Mouse (Mus musculus) hematopoietic stem cell, adult 5-6 weeks (primary cell): ENCODE data around the gene Nr3c2. TPM values are rescaled to one million over a fixed set of nuclear protein-coding genes. Genes with fewer than 3 reads are reported as not detected.
A peak's percentile ranks its signal among the peaks of the same experiment; 100 is the strongest.

Source experiments
- ATAC-seq, 2 experiments: fragments of 125-278 bp in 1 of 2; replicated peaks in 1 of 2; 2 replicates each; pipeline ENCODE4 v1.8.0; 2016 to 2017; ENCODE audit warnings: inconsistent platforms in 2 of 2, mild to moderate bottlenecking in 2 of 2, moderate number of reproducible peaks in 2 of 2, low read depth in 1 of 2, moderate TSS enrichment in 1 of 2; ENCODE audit not compliant: low FRiP score in 2 of 2, poor library complexity in 2 of 2, severe bottlenecking in 2 of 2, insufficient read depth in 1 of 2, low TSS enrichment in 1 of 2
- total RNA-seq: library from RNA; stranded (forward); fragments of 172-1452, 232-1000 nt; gene quantifications from 2 replicates; pipeline ENCODE4 v1.2.3, GENCODE M21; 2017

Nr3c2 gene
- total RNA-seq, 1 experiment from 2014 or later: 2.5 TPM

DNA sequence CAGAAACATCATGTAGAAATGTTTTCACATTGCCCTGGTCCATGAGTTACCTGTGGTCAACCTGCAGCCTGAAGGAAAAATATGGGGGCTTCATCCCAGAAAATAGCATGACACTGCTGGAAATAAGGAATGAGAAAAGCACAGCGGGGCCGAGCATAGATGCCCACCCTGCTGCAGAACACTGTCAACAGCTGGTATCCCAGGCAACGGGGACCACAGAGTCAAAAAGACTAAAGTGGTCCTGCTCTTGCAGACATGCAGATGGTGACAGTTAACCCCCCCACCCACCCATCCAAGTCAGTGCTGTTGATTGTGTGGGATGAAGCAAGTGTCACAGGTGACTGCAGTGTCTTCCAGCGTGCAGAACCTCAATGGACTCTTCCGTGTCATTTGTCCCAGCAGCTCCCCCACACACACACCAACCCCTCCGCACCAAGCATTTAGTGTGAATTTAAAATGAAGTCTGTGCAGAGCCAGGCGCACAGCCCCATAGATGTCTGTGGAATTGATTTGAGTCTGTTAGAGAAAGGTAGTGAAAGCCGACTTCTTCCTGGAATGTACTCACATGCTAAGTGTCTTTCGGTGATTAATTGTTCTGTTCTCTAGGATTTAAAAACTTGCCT, 287.8 kb downstream of the Nr3c2 start:
- no peak for ATAC-seq

GRCm38 (mm10) chr8:77187748-77188147, 288.5 kb downstream of the Nr3c2 start:
- no peak for ATAC-seq

DNA sequence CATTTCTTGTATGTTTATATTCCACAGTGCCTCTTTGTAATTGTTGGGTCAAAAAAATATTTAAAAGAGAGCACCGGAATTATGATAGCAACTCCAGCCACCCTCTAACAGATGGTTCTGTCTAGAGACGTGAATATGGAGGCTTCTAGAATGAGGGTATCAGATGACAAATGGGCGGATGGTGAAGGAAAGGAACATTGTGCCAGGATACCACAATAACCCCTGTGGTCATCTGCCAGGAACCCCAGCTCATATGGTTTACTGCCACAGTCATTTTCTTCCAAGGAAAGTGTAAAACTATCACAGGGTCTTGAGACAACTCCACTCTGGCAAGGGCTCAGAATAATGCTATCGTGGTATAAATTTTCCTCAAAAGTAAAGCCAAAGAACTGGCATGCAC, 289.1 kb downstream of the Nr3c2 start:
- no peak for ATAC-seq

DNA sequence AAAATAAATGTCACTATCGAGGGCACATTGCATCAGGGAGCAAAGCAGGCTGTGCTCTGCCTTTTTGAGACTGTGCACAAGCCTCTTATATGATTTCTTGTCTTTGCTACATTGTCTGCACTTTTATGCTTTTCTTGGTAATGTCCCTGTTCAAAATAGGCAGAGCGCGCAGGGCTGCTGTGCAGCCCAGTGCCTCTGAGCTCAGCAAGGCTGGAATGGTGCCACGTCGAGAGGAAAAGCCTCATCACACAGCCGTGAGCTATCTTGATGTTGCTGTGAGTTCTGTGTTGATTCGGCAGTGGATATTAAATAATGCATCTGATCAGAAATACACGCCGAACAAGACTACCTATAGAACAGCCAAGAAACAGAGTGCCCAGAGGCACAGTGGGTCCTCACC, 290.1 kb downstream of the Nr3c2 start:
- ATAC-seq: no peak

DNA sequence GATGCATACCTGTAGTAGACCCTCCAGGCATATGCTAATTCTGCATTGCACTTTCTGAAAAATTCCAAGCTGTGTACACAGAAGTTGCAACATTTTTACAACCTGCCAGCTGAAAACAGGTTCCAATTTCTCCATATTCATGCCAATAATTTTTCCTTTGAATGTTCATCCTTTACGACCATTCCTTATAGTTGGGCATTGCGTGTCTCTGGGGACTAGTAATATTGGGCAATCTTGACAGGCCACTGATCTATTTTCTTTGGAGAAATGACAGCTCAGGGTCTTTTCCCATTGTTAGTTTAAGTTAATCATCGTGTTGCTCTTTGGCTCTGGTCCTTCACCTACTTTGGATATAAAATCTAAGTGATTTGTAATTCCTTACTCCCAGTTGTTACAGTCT, 291.2 kb downstream of the Nr3c2 start:
- ATAC-seq: no peak

DNA sequence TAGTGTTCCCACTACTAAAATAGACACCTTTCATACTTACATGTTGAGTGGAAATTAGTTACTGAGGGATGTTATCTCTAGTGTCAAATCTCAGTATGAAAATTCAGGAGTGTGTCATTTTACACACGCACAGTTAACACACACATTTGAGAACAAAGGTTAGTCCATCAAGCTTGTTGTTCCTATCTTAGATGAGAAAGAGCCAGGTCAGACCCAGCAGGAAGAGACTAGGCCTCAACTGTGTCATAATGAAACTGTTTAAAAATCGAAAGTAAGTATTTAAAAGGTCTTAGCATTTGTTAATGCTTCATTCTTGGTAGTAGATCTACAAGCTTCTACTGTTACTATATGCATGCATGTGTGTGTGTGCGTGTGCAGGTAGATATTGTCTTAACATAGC, 310.1 kb downstream of the Nr3c2 start:
- ATAC-seq: no peak

DNA sequence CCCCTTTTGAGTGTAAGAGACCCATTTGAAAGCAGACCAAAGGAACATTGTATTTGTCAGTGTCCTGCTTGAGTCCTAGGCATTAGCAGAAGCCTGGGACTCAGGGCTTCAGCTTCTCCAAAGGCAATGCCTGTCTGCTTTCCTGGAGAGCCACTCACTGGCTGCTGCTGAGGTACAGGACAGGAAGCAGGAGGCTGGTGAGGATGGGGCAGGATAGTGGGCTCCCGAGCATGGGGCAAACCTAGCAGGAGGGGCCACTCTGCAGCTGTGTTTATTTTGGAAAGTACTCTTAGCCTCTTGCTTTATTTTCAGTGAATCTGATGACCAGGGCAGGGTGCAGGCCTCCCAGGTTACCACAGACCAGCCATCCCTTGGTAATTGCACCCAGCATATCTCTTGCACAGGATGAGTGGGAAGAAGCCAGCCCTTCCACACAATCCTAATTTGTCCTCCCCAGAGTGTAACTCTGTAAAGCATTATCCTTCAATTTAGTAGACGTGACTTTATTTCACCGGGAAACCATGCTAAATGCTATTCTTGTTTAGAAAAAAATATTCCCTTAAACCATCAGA, 314.7 kb downstream of the Nr3c2 start:
- no peak for ATAC-seq

DNA sequence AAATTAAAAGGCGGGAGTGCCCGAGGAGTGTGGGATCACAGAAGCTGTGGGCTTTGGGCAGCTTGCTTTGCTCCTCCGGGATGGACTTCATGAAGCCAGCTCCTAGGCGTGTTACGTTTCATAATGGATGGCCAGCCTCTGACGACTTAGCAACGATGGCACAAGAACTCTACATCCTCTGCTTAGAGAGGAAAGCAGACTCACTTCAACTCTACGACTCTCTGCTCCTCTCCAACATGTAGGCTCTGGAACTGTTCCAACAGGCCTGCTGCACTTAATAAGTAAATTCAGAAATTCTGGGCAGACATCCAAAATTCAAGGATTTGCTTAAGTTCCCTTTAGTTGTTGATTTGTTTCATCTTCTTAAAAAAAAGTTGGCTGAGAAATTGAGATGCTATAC, 315.4 kb downstream of the Nr3c2 start:
- ATAC-seq: peak; percentile 46 to 50

GRCm38 (mm10) chr8:77215191-77215590, 315.9 kb downstream of the Nr3c2 start:
- no peak for ATAC-seq

GRCm38 (mm10) chr8:77223123-77223522, 323.9 kb downstream of the Nr3c2 start:
- ATAC-seq: no peak

- ATAC-seq: no peak
Measured at GRCm38 (mm10) chr8:77227742-77228141, 328.5 kb downstream of the Nr3c2 start.

- ATAC-seq: no peak
Measured at GRCm38 (mm10) chr8:77228688-77229087, 329.4 kb downstream of the Nr3c2 start.

DNA sequence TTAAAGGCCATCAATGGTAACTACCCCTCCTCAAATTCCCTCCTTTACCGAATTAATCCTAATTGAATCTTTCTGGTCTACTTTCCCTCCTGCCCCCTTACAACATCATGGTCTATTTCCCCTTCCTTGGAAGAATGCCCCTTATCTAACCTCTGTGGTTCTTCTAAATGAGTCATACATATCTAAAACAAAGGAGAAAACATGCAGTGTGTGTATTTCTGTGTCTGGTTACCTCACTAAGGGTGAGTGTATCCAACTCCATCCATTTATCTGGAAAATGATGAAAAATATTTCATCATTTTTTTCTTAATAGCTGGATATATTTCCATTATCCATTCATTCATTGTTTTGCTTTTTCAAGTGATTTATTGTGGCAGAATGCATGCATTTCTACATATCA, 332.0 kb downstream of the Nr3c2 start:
- ATAC-seq: no peak

GRCm38 (mm10) chr8:77231834-77232233, 332.6 kb downstream of the Nr3c2 start:
- no peak for ATAC-seq

GRCm38 (mm10) chr8:77232411-77232810, 333.2 kb downstream of the Nr3c2 start:
- ATAC-seq: no peak

DNA sequence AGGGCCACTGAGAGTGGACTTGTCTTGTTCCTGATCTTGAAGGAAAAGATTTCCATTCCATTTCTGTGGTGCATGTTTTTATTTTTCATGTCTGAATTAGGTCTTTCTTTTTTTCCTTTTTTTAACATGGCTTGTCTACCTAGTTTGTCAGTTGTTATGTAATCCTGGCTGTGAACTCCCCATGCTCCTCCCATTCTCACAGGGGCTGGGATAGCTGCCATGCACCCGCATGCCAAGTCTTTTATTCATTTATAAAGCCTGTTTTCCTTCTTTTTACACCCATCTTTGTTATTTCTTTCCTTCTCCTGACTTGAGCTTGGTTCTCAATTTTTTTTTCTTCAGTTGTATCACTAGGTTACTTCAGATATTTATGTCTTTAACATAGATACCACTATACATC, 337.5 kb downstream of the Nr3c2 start:
- ATAC-seq: no peak

- no peak for ATAC-seq
Measured at GRCm38 (mm10) chr8:77239462-77239861, 340.2 kb downstream of the Nr3c2 start.

GRCm38 (mm10) chr8:77241381-77241780, 342.1 kb downstream of the Nr3c2 start:
- no peak; a peak in 1 of 4 replicates for ATAC-seq

DNA sequence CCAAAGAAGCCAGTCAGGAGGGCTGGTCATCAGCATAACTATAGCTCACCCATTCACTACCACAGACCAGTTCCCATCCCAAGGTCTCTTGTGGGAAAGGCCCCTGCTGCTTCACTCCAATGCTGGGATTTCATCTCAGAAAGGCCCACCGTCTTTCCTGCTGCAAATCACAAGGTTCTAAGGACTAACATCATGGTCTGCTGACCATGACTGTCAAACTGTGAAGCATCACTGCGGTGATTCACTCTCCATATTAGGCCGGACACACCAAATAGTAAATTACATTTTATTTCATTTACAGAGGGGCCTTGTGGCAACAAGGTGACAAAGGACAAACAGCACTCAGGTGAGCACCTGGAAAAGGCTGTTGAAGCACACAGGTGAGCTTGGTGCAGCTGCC, 350.9 kb downstream of the Nr3c2 start:
- ATAC-seq: no peak
